In genomic region chr19:7057722-7058207, GRCm38 (mm10) we compare ENCODE assay signal across 8 mouse cellular contexts. TPM values are rescaled to one million over a fixed set of nuclear protein-coding genes. Genes with fewer than 3 reads are reported as not detected.
DNase-seq lines count a peak whose midpoint lies in the region; ATAC-seq and TF ChIP-seq lines count a peak whose summit lies in the region.

No protein-coding gene starts in this region.

- no peaks in the 10 kb centered on the region for H3K36me3 ChIP-seq in hindbrain, embryonic 11.5 days (ENCODE audit: control insufficient read depth, insufficient read depth, low read length)
- no peaks in the 10 kb centered on the region for H3K36me3 ChIP-seq in lung, postnatal 0 days (ENCODE audit: insufficient read depth, low read length)

- peak overlapping the region; percentile 67 for H3K4me3 ChIP-seq in hindbrain, embryonic 11.5 days (ENCODE audit: low read depth, low read length)
- H3K4me3 ChIP-seq in lung, postnatal 0 days (ENCODE audit: low read depth, low read length): peak overlapping the region; percentile 67

- peak; percentile 66 for ATAC-seq in frontal cortex, adult (ENCODE audit: low TSS enrichment)
- ATAC-seq in hindbrain, embryonic 11.5 days (ENCODE audit: low FRiP score): peak; percentile 82
- peak; percentile 88 for ATAC-seq in lung, postnatal 0 days

- H3K9ac ChIP-seq in hindbrain, embryonic 11.5 days (ENCODE audit: low read depth, low read length): no peak overlapping the region
- no peak overlapping the region for H3K9ac ChIP-seq in lung, postnatal 0 days (replicated peaks; ENCODE audit: low read depth)

- DNase-seq in NIH3T3 (ENCODE audit: low read depth): peak; percentile 95
- DNase-seq in cerebellum, adult 9-11 months: peak; percentile 87
- peak; percentile 86 for DNase-seq in hindbrain, embryonic 11.5 days (ENCODE audit: low spot score)
- DNase-seq in layer of hippocampus, adult 9-11 months: peak; percentile 79
- DNase-seq in lung, postnatal 0 days (ENCODE audit: low spot score): peak; percentile 95
- peak; percentile 86 for DNase-seq in ovary, adult 18-20 months (ENCODE audit: low spot score)
- peak; percentile 63 for DNase-seq in thymus, postnatal 14 days

- TF ChIP-seq EP300 in lung, postnatal 0 days (IDR thresholded peaks at IDR 0.05): no peak

- H3K4me2 ChIP-seq in hindbrain, embryonic 11.5 days (replicated peaks; ENCODE audit: low read depth, low read length): peak overlapping the region; percentile 99
- peak overlapping the region; percentile 99 for H3K4me2 ChIP-seq in lung, postnatal 0 days (replicated peaks; ENCODE audit: low read depth, low read length)

- H3K27me3 ChIP-seq in hindbrain, embryonic 11.5 days (ENCODE audit: control insufficient read depth, insufficient read depth, low read length): peaks cover 16% of the 10 kb centered on the region
- no peaks in the 10 kb centered on the region for H3K27me3 ChIP-seq in lung, postnatal 0 days (replicated peaks; ENCODE audit: insufficient read depth, low read length)

- no peak overlapping the region for H3K27ac ChIP-seq in hindbrain, embryonic 11.5 days (ENCODE audit: low read depth, low read length)
- peak overlapping the region; percentile 62; the same call in 1 of the 2 replicates for H3K27ac ChIP-seq in lung, postnatal 0 days (ENCODE audit: low read length)

- peak; percentile 70 for TF ChIP-seq CTCF in lung, postnatal 0 days (IDR thresholded peaks at IDR 0.05)

- H3K9me3 ChIP-seq in hindbrain, embryonic 11.5 days (ENCODE audit: control insufficient read depth, low read length): no peaks in the 10 kb centered on the region
- H3K9me3 ChIP-seq in lung, postnatal 0 days (ENCODE audit: low read length): no peaks in the 10 kb centered on the region

- peaks cover 6% of the 10 kb centered on the region for H3K4me1 ChIP-seq in hindbrain, embryonic 11.5 days (replicated peaks; ENCODE audit: control insufficient read depth, insufficient read depth, low read length)
- H3K4me1 ChIP-seq in lung, postnatal 0 days (ENCODE audit: insufficient read depth, low read depth, low read length): peaks cover 7% of the 10 kb centered on the region; the same call in 1 of the 2 replicates

- under 1% methylated on average over 15 of the region's 15 CpGs for WGBS in hindbrain, embryonic 11.5 days
- 2% methylated on average over 15 of the region's 15 CpGs for WGBS in lung, postnatal 0 days

RNA-seq across cellular contexts. Expression of gene Macrod1, which starts 1.2 kb away (rescaled TPM):
- polyA plus RNA-seq in hindbrain, embryonic 11.5 days (2014; fragmentation: Nextera tagmentation; extraction: Ambion mirVana): 2.8 and 3.1 TPM in 2 replicates
- polyA plus RNA-seq in lung, postnatal 0 days (2015; fragmentation: Nextera tagmentation; extraction: Ambion mirVana): 16.0 and 19.4 TPM in 2 replicates

RNA-seq across cellular contexts. Expression of gene Stip1, which starts 18.0 kb away (rescaled TPM):
- polyA plus RNA-seq in hindbrain, embryonic 11.5 days (2014; fragmentation: Nextera tagmentation; extraction: Ambion mirVana): 376 and 390 TPM in 2 replicates
- 51.8 and 58.5 TPM in 2 replicates for polyA plus RNA-seq in lung, postnatal 0 days (2015; fragmentation: Nextera tagmentation; extraction: Ambion mirVana)

RNA-seq across cellular contexts. Expression of gene Fermt3, which starts 38.5 kb away (rescaled TPM):
- 7.3 and 7.6 TPM in 2 replicates for polyA plus RNA-seq in hindbrain, embryonic 11.5 days (2014; fragmentation: Nextera tagmentation; extraction: Ambion mirVana)
- polyA plus RNA-seq in lung, postnatal 0 days (2015; fragmentation: Nextera tagmentation; extraction: Ambion mirVana): 15.8 and 16.0 TPM in 2 replicates

RNA-seq across cellular contexts. Expression of gene Flrt1, which starts 47.8 kb away (rescaled TPM):
- 4.6 and 5.6 TPM in 2 replicates for polyA plus RNA-seq in hindbrain, embryonic 11.5 days (2014; fragmentation: Nextera tagmentation; extraction: Ambion mirVana)
- 0.17 and 0.19 TPM in 2 replicates for polyA plus RNA-seq in lung, postnatal 0 days (2015; fragmentation: Nextera tagmentation; extraction: Ambion mirVana)
